8 mouse cellular contexts compared by ENCODE assay signal in the genomic region with DNA sequence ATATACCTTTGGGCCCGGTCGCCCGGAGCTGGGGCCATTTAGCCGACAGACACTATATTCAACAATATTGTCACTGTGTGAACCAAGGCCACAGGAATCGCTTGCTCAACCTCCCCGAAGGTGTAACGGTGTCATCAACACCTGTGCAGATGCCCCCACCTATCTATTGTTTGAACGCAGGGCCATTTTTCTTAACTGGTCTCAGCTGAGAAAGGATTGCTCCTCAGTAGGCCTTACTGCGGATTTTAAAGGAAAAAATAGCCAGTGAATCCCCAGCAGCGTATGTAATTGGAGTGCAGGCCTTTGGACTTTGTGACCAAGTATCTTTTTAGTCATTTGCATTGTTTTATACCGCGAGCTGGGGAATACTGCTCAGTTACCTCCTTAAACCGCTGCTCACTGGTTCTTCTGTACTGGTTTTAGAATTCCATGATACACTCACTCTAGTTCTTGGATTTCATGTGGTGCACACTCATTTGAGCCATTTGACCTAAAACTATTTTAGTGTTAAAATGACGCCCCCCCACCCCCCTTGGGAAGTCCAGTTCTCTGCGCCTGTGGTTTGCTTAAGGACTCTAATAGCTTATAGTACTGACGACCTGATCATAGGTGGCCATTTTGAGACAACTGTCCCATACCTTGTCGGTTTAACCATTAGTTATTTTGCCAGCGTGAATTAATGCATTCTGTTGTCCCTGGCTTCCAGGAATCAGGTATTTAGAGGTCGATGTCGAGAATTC. TPM values are rescaled to one million over a fixed set of nuclear protein-coding genes. Genes with fewer than 3 reads are reported as not detected.
DNase-seq lines count a peak whose midpoint lies in the region; ATAC-seq lines count a peak whose summit lies in the region.

No protein-coding gene starts in this region.

- no peak for DNase-seq in kidney, adult 8-10 months
- DNase-seq in Muller cell, postnatal 12 days (ENCODE audit: inconsistent ontology term): peak; percentile 33
- DNase-seq in midbrain, embryonic 10.5 days (ENCODE audit: low spot score): no peak
- DNase-seq in left cerebral cortex, postnatal 4 days: no peak
- no peak for DNase-seq in urinary bladder, adult 2 months (ENCODE audit: low spot score)
- no peak for DNase-seq in adrenal gland, adult 8-10 months

- H3K27ac ChIP-seq in kidney, embryonic 15.5 days: peak overlapping the region; percentile 96
- H3K27ac ChIP-seq in forebrain, embryonic 16.5 days (ENCODE audit: low read length): peak overlapping the region; percentile 91
- H3K27ac ChIP-seq in midbrain, embryonic 10.5 days (replicated peaks): peak overlapping the region; percentile 99

- peaks cover 29% of the 10 kb centered on the region for H3K4me1 ChIP-seq in kidney, embryonic 15.5 days
- peaks cover 26% of the 10 kb centered on the region for H3K4me1 ChIP-seq in forebrain, embryonic 16.5 days (replicated peaks; ENCODE audit: control insufficient read depth, insufficient read depth, low read length)
- H3K4me1 ChIP-seq in midbrain, embryonic 10.5 days: peaks cover 31% of the 10 kb centered on the region

- peak overlapping the region; percentile 97 for H3K4me3 ChIP-seq in kidney, embryonic 15.5 days (replicated peaks)
- H3K4me3 ChIP-seq in forebrain, embryonic 16.5 days (replicated peaks; ENCODE audit: low read length): peak overlapping the region; percentile 84
- peak overlapping the region; percentile 89 for H3K4me3 ChIP-seq in midbrain, embryonic 10.5 days

- no peaks in the 10 kb centered on the region for H3K27me3 ChIP-seq in kidney, embryonic 15.5 days
- no peaks in the 10 kb centered on the region for H3K27me3 ChIP-seq in forebrain, embryonic 16.5 days (replicated peaks; ENCODE audit: control insufficient read depth, insufficient read depth, low read length)
- H3K27me3 ChIP-seq in midbrain, embryonic 10.5 days (ENCODE audit: low read depth, poor library complexity, severe bottlenecking): no peaks in the 10 kb centered on the region

- 15% methylated on average over 20 of the region's 20 CpGs for WGBS in kidney, embryonic 15.5 days
- 18% methylated on average over 20 of the region's 20 CpGs for WGBS in forebrain, embryonic 16.5 days
- 22% methylated on average over 20 of the region's 20 CpGs for WGBS in midbrain, embryonic 10.5 days

- intact Hi-C loops in left cerebral cortex, postnatal 4 days (cut with DNase I): loop anchor here (5.0 kb wide), 1 partner anchor 100 kb away; a partner anchor contains a TSS

- ATAC-seq in kidney, embryonic 15.5 days (replicated peaks; ENCODE audit: low FRiP score): no peak
- ATAC-seq in forebrain, embryonic 16.5 days: no peak

- H3K9me3 ChIP-seq in kidney, embryonic 15.5 days (replicated peaks): no peaks in the 10 kb centered on the region
- H3K9me3 ChIP-seq in forebrain, embryonic 16.5 days (ENCODE audit: control insufficient read depth, low read length): no peaks in the 10 kb centered on the region
- H3K9me3 ChIP-seq in midbrain, embryonic 10.5 days (replicated peaks): no peaks in the 10 kb centered on the region

- H3K9ac ChIP-seq in kidney, embryonic 15.5 days: peak overlapping the region; percentile 96
- peak overlapping the region; percentile 95 for H3K9ac ChIP-seq in forebrain, embryonic 16.5 days (replicated peaks; ENCODE audit: low read depth, low read length)

- peaks cover 33% of the 10 kb centered on the region for H3K36me3 ChIP-seq in kidney, embryonic 15.5 days
- H3K36me3 ChIP-seq in forebrain, embryonic 16.5 days (ENCODE audit: control insufficient read depth, insufficient read depth): peaks cover 14% of the 10 kb centered on the region
- peaks cover 43% of the 10 kb centered on the region for H3K36me3 ChIP-seq in midbrain, embryonic 10.5 days

- H3K4me2 ChIP-seq in kidney, embryonic 15.5 days: peak overlapping the region; percentile 62
- peak overlapping the region; percentile 69 for H3K4me2 ChIP-seq in forebrain, embryonic 16.5 days (ENCODE audit: low read length)

RNA-seq across cellular contexts. Expression of a gene that starts 1.1 kb away (rescaled TPM):
- 150 and 151 TPM in 2 replicates for polyA plus RNA-seq in kidney, embryonic 15.5 days (2015; fragmentation: Nextera tagmentation; extraction: Ambion mirVana)
- polyA plus RNA-seq in forebrain, embryonic 16.5 days (2015; fragmentation: Nextera tagmentation; extraction: Ambion mirVana): 272 and 285 TPM in 2 replicates
- 208 and 218 TPM in 2 replicates for polyA plus RNA-seq in midbrain, embryonic 10.5 days (2016; fragmentation: Nextera tagmentation; extraction: Ambion mirVana)
- total RNA-seq in left cerebral cortex, postnatal 4 days (2021): 100 to 1,000 TPM; 150 to 166 TPM
- polyA plus RNA-seq in urinary bladder, adult 2 months (2012; rRNA removed): 52.8 and 61.7 TPM in 2 replicates
- 10 to 100 TPM; 65.7 to 67.2 (median 67.0) TPM for total RNA-seq in adrenal gland, adult 8-10 months (2022)

RNA-seq across cellular contexts. Expression of a gene that starts 56.6 kb away (rescaled TPM):
- 4.8 and 7.5 TPM in 2 replicates for polyA plus RNA-seq in kidney, embryonic 15.5 days (2015; fragmentation: Nextera tagmentation; extraction: Ambion mirVana)
- polyA plus RNA-seq in forebrain, embryonic 16.5 days (2015; fragmentation: Nextera tagmentation; extraction: Ambion mirVana): 12.5 TPM in 2 replicates
- polyA plus RNA-seq in midbrain, embryonic 10.5 days (2016; fragmentation: Nextera tagmentation; extraction: Ambion mirVana): 2.5 and 3.1 TPM in 2 replicates
- total RNA-seq in left cerebral cortex, postnatal 4 days (2021): 10 to 100 TPM; 13.1 to 16.1 TPM
- 8.4 and 14.8 TPM in 2 replicates for polyA plus RNA-seq in urinary bladder, adult 2 months (2012; rRNA removed)
- total RNA-seq in adrenal gland, adult 8-10 months (2022): 10 to 100 TPM in 1 of 4 experiments, 1 to 10 TPM in 3; 5.8 to 10.7 (median 8.9) TPM

RNA-seq across cellular contexts. Expression of a gene that starts 59.4 kb away (rescaled TPM):
- polyA plus RNA-seq in kidney, embryonic 15.5 days (2015; fragmentation: Nextera tagmentation; extraction: Ambion mirVana): 87.0 and 91.6 TPM in 2 replicates
- 87.6 and 94.4 TPM in 2 replicates for polyA plus RNA-seq in forebrain, embryonic 16.5 days (2015; fragmentation: Nextera tagmentation; extraction: Ambion mirVana)
- polyA plus RNA-seq in midbrain, embryonic 10.5 days (2016; fragmentation: Nextera tagmentation; extraction: Ambion mirVana): 96.6 and 97.2 TPM in 2 replicates
- 10 to 100 TPM; 50.9 to 51.1 TPM for total RNA-seq in left cerebral cortex, postnatal 4 days (2021)
- 28.8 and 32.1 TPM in 2 replicates for polyA plus RNA-seq in urinary bladder, adult 2 months (2012; rRNA removed)
- 10 to 100 TPM; 41.6 to 80.5 (median 55.2) TPM for total RNA-seq in adrenal gland, adult 8-10 months (2022)
